Mouse (Mus musculus): ENCODE measurements around the gene Bglap2. TPM values are rescaled to one million over a fixed set of nuclear protein-coding genes. Genes with fewer than 3 reads are reported as not detected.
A peak's percentile ranks its signal among the peaks of the same experiment; 100 is the strongest.

The Bglap2 gene
- polyA plus RNA-seq, 1 experiment from 2014 or later = 7.1 TPM

DNA sequence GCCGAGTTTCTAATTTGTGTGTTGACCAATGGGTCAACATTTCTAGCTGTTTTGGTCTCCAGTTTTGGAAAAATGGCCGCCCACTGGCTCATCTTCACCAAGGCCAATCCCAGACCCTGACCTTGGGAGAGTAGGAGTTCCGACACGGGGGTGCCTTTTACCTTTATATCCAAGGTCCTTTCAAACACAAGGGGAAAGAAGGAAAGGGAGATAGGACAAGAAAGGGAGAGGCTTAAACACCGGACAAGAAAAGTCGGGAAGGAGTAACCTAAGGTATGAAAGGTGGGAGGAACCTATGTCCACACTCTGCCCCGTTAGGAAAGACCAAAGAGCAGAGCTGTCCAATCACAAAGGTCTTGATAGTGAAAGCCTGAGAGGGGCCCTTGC, 32.1 kb upstream of the Bglap2 start:
- H3K9me3 ChIP-seq (replicated peaks; ENCODE audit: low read length) = no peaks in the 10 kb centered on the region
- TF ChIP-seq CTCF (IDR thresholded peaks at IDR 0.05; ENCODE audit: low read depth) = no peak
- H3K4me3 ChIP-seq (replicated peaks; ENCODE audit: low read depth, low read length) = peak overlapping the region; percentile 58
- peaks cover 17% of the 10 kb centered on the region for H3K36me3 ChIP-seq (ENCODE audit: insufficient read depth, low read length)
- H3K9ac ChIP-seq (ENCODE audit: low read depth, low read length) = no peak overlapping the region
- no peaks in the 10 kb centered on the region for H3K27me3 ChIP-seq (ENCODE audit: insufficient read depth, low read length)
- H3K4me2 ChIP-seq (ENCODE audit: low read length) = peak overlapping the region; percentile 63
- H3K4me1 ChIP-seq (replicated peaks; ENCODE audit: insufficient read depth, low read length) = 0 out of 2 replicates have a peak, but pooled peaks cover 20% of the 10 kb centered on the region
- ATAC-seq (replicated peaks; ENCODE audit: low FRiP score, low read depth) (no peak), DNase-seq (ENCODE audit: low spot score) (peak; percentile 7)
- H3K27ac ChIP-seq = peak overlapping the region; percentile 97
- WGBS = 17% methylated on average over 7 of the region's 7 CpGs

DNA sequence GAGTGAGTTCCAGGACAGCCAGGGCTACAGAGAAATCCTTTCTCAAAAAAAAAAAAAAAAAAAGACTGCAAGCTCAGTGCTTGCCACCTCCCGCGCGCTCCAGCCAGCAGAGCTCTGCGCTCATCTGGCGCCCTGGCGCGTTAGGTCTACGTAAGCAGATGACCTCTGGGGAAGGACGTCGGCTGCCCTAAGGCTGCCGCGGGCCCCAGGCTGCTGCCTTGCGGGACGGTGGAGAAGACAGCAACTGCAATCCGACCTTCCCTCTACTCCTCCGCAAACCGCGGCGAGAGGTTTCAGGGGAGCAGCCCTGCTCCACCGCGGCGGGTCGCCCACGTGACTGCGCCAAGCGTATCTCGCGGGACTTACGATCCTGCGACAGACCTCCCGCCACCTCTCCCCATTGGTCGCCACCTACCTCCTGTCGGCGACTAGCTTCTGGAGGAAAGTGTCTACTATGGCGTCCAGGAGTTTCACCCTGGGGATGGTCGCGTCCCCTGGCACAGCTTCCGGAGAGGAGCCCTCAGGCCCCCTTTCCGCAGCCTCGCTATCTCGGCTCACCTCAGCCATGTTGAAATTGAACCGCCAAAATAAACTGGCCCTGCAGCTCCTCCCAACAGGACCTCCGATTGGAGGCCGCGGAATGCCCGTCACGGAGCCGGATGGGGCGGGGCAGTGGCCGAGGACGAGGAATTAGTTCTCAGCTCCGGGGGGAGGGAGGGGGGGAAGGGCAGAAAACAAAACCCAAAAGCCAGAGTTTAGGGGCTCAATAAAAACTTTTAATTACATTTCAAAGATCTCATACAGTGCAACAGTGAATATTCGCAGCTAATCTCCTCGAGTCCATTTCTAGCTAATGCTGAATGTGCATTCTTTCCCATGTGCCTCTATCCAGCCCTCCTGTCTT, 31.5 kb upstream of the Bglap2 start, which contains the start of gene Pmf1:
Pmf1 (minus strand) TSS at position 591 of the 904 bp plus-strand sequence.
- H3K4me1 ChIP-seq (replicated peaks; ENCODE audit: insufficient read depth, low read length) = 0 out of 2 replicates have a peak, but pooled peaks cover 20% of the 10 kb centered on the region
- ATAC-seq (replicated peaks; ENCODE audit: low FRiP score, low read depth) = peak; percentile 93

DNA sequence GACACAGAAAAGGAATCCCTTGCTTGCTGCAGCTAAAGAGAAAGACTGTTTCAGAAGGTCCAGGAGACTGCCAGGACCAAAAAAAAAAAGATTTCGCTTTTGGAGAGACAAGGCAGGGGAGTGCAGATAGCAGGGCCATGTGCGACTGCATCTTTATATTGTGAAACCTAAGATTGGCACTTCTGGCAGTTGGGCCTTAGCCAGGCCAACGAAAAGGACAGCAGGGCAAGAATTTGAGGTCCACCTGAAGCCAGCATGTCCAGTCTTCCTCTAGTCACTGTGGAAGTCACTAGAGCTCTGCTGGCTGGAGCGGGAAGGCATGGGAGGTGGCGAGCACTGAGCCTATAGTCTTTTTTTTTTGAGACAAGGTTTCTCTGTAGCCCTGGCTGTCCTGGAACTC, 30.5 kb upstream of the Bglap2 start:
- H3K27me3 ChIP-seq (ENCODE audit: insufficient read depth, low read length) = no peaks in the 10 kb centered on the region
- H3K4me1 ChIP-seq (replicated peaks; ENCODE audit: insufficient read depth, low read length) = 0 out of 2 replicates have a peak, but pooled peaks cover 20% of the 10 kb centered on the region
- no peak for DNase-seq (ENCODE audit: low spot score)
- 0 out of 2 replicates have a peak, but pooled peaks cover 11% of the 10 kb centered on the region for H3K36me3 ChIP-seq (ENCODE audit: insufficient read depth, low read length)
- no peaks in the 10 kb centered on the region for H3K9me3 ChIP-seq (replicated peaks; ENCODE audit: low read length)
- H3K27ac ChIP-seq = peak overlapping the region; percentile 97; the same call in 1 of the 2 replicates
- peak overlapping the region; percentile 84 for H3K9ac ChIP-seq (ENCODE audit: low read depth, low read length)
- H3K4me3 ChIP-seq (replicated peaks; ENCODE audit: low read depth, low read length) = peak overlapping the region; percentile 58; the same call in 1 of the 2 replicates
- no peak for ATAC-seq (replicated peaks; ENCODE audit: low FRiP score, low read depth)
- peak overlapping the region; percentile 63 for H3K4me2 ChIP-seq (ENCODE audit: low read length)
- 40% methylated on average over 5 of the region's 5 CpGs for WGBS
- TF ChIP-seq CTCF (IDR thresholded peaks at IDR 0.05; ENCODE audit: low read depth) = no peak

More for the DNA sequence above, 31.5 kb upstream of the Bglap2 start, which contains the start of gene Pmf1:
- Histone ChIP-seq H3K36me3 (ENCODE audit: insufficient read depth, low read length) (peaks cover 11% of the 10 kb centered on the region; the same call in 1 of the 2 replicates), H3K4me2 (ENCODE audit: low read length) (peak within 1 kb of the TSS; percentile 63), H3K27me3 (ENCODE audit: insufficient read depth, low read length) (no peaks in the 10 kb centered on the region), H3K9me3 (replicated peaks; ENCODE audit: low read length) (no peaks in the 10 kb centered on the region), H3K27ac (peak within 1 kb of the TSS; percentile 97), H3K4me3 (replicated peaks; ENCODE audit: low read depth, low read length) (peak within 1 kb of the TSS; percentile 58), H3K9ac (ENCODE audit: low read depth, low read length) (peak within 1 kb of the TSS; percentile 84)
- TF ChIP-seq CTCF (IDR thresholded peaks at IDR 0.05; ENCODE audit: low read depth) = no peak
- DNase-seq (ENCODE audit: low spot score) = peak; percentile 96
- under 1% methylated on average over 54 of the region's 54 CpGs for WGBS

DNA sequence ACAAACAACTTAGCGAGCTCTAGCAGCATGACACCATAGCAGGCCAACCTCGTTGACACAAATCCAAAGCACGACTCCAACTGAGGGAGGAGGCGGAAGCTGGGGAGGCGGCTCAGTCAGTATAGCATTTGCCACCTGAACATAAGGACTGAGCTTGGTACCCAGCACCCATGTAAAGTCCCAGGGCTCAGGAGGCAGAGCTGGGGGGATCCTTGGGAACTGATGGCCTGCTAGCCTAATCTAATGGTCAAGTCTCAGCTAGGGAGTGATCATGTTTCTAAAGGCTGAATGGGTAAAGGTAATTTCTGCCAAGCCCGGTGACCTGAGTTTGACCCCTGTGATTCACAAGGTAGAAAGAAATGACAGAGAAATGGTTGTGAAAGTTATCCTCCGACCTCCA, 29.0 kb upstream of the Bglap2 start:
- Histone ChIP-seq H3K4me2 (ENCODE audit: low read length) (no peak overlapping the region), H3K9me3 (replicated peaks; ENCODE audit: low read length) (no peaks in the 10 kb centered on the region), H3K27me3 (ENCODE audit: insufficient read depth, low read length) (no peaks in the 10 kb centered on the region), H3K36me3 (ENCODE audit: insufficient read depth, low read length) (0 out of 2 replicates have a peak, but pooled peaks cover 7% of the 10 kb centered on the region), H3K4me1 (replicated peaks; ENCODE audit: insufficient read depth, low read length) (0 out of 2 replicates have a peak, but pooled peaks cover 20% of the 10 kb centered on the region), H3K9ac (ENCODE audit: low read depth, low read length) (no peak overlapping the region), H3K4me3 (replicated peaks; ENCODE audit: low read depth, low read length) (no peak overlapping the region), H3K27ac (no peak overlapping the region)
- WGBS = 45% methylated on average over 7 of the region's 7 CpGs
- TF ChIP-seq CTCF (IDR thresholded peaks at IDR 0.05; ENCODE audit: low read depth) = no peak
- ATAC-seq (replicated peaks; ENCODE audit: low FRiP score, low read depth) (no peak), DNase-seq (ENCODE audit: low spot score) (no peak)

DNA sequence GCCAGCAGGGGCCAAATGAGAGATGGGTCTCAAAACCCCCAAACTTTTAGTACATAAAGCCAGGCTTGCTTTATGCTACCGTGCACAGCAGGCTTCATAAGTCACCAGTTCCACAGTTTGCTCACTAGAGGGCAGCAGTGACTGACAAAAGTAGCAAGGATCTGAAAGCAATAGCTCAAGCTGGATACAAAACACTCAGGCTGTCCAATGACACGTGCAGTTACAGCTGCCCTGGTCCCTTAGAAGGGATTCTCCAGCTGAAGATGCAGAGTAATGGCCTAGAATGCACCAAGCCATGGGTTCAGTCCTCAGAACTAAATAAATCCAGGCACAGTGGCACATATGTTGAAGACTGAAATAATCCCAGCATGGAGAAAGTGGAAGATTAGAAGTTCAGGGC, 28.6 kb upstream of the Bglap2 start:
- WGBS = 0% methylated on average over 2 of the region's 2 CpGs
- Histone ChIP-seq H3K9me3 (replicated peaks; ENCODE audit: low read length) (no peaks in the 10 kb centered on the region), H3K27ac (no peak overlapping the region), H3K4me2 (ENCODE audit: low read length) (no peak overlapping the region), H3K4me1 (replicated peaks; ENCODE audit: insufficient read depth, low read length) (0 out of 2 replicates have a peak, but pooled peaks cover 20% of the 10 kb centered on the region), H3K9ac (ENCODE audit: low read depth, low read length) (no peak overlapping the region), H3K36me3 (ENCODE audit: insufficient read depth, low read length) (0 out of 2 replicates have a peak, but pooled peaks cover 5% of the 10 kb centered on the region), H3K4me3 (replicated peaks; ENCODE audit: low read depth, low read length) (no peak overlapping the region), H3K27me3 (ENCODE audit: insufficient read depth, low read length) (no peaks in the 10 kb centered on the region)
- DNase-seq (ENCODE audit: low spot score) (peak; percentile 96), ATAC-seq (replicated peaks; ENCODE audit: low FRiP score, low read depth) (no peak)
- peak; percentile 92 for TF ChIP-seq CTCF (IDR thresholded peaks at IDR 0.05; ENCODE audit: low read depth)

DNA sequence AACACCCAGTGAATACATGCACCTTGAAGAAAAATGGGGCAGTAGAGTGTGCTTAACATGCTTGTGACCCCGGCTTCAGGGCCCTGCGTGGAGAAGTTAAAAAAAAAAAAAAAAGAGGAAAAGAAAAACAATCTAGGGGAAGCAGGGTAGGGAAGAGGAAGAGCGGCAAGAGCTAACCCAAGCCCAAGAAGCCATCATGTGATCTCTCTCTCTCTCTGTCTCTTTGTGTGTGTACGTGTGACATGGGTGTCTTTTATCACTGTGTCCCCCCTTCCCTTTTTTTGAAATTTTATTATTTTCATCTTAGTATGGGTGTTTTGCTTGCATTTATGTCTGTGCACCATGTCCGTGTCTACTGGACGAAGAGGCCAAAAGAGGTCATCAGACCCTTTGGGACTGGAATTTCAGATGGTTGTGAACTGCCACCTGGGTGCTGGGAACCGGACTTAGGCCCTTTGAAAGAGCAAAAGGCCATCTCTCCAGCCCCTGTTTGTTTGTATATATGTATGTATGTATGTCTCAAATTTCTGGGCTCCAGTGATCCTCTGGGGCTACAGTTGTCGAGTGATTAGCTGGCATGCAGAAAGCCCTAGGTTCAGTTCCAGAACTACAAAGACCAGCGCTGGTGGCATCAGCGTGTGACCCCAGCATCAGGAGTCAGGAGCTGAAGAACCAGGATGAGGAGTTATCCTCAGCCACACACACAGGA, 25.2 kb upstream of the Bglap2 start:
- no peak overlapping the region for H3K4me3 ChIP-seq (replicated peaks; ENCODE audit: low read depth, low read length)
- 85% methylated on average over 10 of the region's 10 CpGs for WGBS
- no peaks in the 10 kb centered on the region for H3K27me3 ChIP-seq (ENCODE audit: insufficient read depth, low read length)
- TF ChIP-seq CTCF (IDR thresholded peaks at IDR 0.05; ENCODE audit: low read depth) = no peak
- H3K36me3 ChIP-seq (ENCODE audit: insufficient read depth, low read length) = 0 out of 2 replicates have a peak, but pooled peaks cover 3% of the 10 kb centered on the region
- DNase-seq (ENCODE audit: low spot score) (no peak), ATAC-seq (replicated peaks; ENCODE audit: low FRiP score, low read depth) (no peak)
- 0 out of 2 replicates have a peak, but pooled peaks cover 9% of the 10 kb centered on the region for H3K4me1 ChIP-seq (replicated peaks; ENCODE audit: insufficient read depth, low read length)
- H3K9me3 ChIP-seq (replicated peaks; ENCODE audit: low read length) = no peaks in the 10 kb centered on the region
- H3K27ac ChIP-seq = no peak overlapping the region
- no peak overlapping the region for H3K4me2 ChIP-seq (ENCODE audit: low read length)
- H3K9ac ChIP-seq (ENCODE audit: low read depth, low read length) = no peak overlapping the region

Data from kidney, postnatal 0 days (tissue).